Mouse (Mus musculus) cerebellum, adult 2 months (tissue): Measurements from ENCODE around the gene Hnf1b.

Experiments used
- CTCF ChIP-seq: fragments of 200-500 bp; IDR thresholded peaks from 2 replicates; pipeline ENCODE4 v1.5.1; 2011; ENCODE audit warnings: low read depth, mild to moderate bottlenecking, control low read depth, low read length, moderate library complexity, borderline replicate concordance; ENCODE audit not compliant: insufficient read depth
- POLR2A ChIP-seq: fragments of 200-500 bp; IDR thresholded peaks from 2 replicates; pipeline ENCODE4 v1.6.1; 2011; ENCODE audit warnings: low read length, control low read depth, borderline replicate concordance; ENCODE audit not compliant: insufficient read depth

DNA sequence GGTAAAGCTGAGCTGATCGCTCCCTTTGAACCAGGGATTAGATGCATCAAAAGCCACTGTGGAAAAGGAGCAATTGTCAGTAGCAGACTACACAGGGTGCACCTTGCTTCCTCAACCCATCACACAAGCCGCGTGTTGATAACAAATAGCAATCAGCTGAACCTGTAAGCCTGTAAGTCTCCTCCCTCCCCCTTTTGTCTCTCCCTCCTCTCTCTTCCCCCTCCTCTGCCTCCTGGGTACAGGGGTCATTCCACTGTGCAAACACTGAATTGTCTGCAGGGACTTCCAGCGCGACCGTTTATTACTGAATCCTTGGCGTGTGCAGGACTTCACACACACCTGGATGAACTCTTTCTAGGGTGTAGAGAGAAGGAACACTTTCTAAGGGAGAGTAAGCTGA lies 58.5 kb downstream of the Hnf1b start:
- TF ChIP-seq CTCF: no peak
- no peak for TF ChIP-seq POLR2A
